Mouse (Mus musculus): ENCODE results near the gene Traf2. TPM values are rescaled to one million over a fixed set of nuclear protein-coding genes. Genes with fewer than 3 reads are reported as not detected.
"Not testable (repeated sequence)": the region's sequence is repeated elsewhere in the genome, so short reads cannot be mapped to it uniquely, and the experiment has no call there.

The Traf2 gene
- polyA plus RNA-seq, 1 experiment from 2014 or later, result 19.2 TPM

GRCm38 (mm10) chr2:25556296-25556695, 9.6 kb upstream of the Traf2 start:
- Histone ChIP-seq H3K9ac (replicated peaks; ENCODE audit: low read length) (no peak overlapping the region), H3K4me3 (replicated peaks; ENCODE audit: low read depth, low read length) (no peak overlapping the region), H3K27me3 (ENCODE audit: control insufficient read depth, insufficient read depth, low read length) (no peaks in the 10 kb centered on the region), H3K4me2 (ENCODE audit: low read length) (no peak overlapping the region), H3K9me3 (ENCODE audit: control insufficient read depth, low read length) (no peaks in the 10 kb centered on the region), H3K36me3 (ENCODE audit: control insufficient read depth, insufficient read depth, low read length) (peaks cover 15% of the 10 kb centered on the region), H3K27ac (replicated peaks; ENCODE audit: low read depth, low read length) (no peak overlapping the region), H3K4me1 (ENCODE audit: control insufficient read depth, insufficient read depth, low read length) (peaks cover 15% of the 10 kb centered on the region)
- WGBS, result 53% methylated on average over 1 of the region's 1 CpGs
- DNase-seq, result no peak
- no peak for ATAC-seq (ENCODE audit: low FRiP score, low TSS enrichment)

- not testable (repeated sequence) for H3K9ac ChIP-seq (replicated peaks; ENCODE audit: low read length); H3K36me3 ChIP-seq (ENCODE audit: control insufficient read depth, insufficient read depth, low read length); H3K4me2 ChIP-seq (ENCODE audit: low read length); H3K9me3 ChIP-seq (ENCODE audit: control insufficient read depth, low read length); H3K4me3 ChIP-seq (replicated peaks; ENCODE audit: low read depth, low read length); H3K27ac ChIP-seq (replicated peaks; ENCODE audit: low read depth, low read length); ATAC-seq (ENCODE audit: low FRiP score, low TSS enrichment); H3K27me3 ChIP-seq (ENCODE audit: control insufficient read depth, insufficient read depth, low read length); DNase-seq
- H3K4me1 ChIP-seq (ENCODE audit: control insufficient read depth, insufficient read depth, low read length), result peaks cover 15% of the 10 kb centered on the region
- 57% methylated on average over 2 of the region's 2 CpGs for WGBS
These were observed 8.7 kb upstream of the Traf2 start for GRCm38 (mm10) chr2:25555479-25555878.

GRCm38 (mm10) chr2:25553171-25553786, 6.5 kb upstream of the Traf2 start:
- WGBS, result 85% methylated on average over 4 of the region's 4 CpGs
- not testable (repeated sequence) for DNase-seq; H3K9ac ChIP-seq (replicated peaks; ENCODE audit: low read length); H3K36me3 ChIP-seq (ENCODE audit: control insufficient read depth, insufficient read depth, low read length); H3K27me3 ChIP-seq (ENCODE audit: control insufficient read depth, insufficient read depth, low read length); H3K4me3 ChIP-seq (replicated peaks; ENCODE audit: low read depth, low read length); ATAC-seq (ENCODE audit: low FRiP score, low TSS enrichment); H3K9me3 ChIP-seq (ENCODE audit: control insufficient read depth, low read length); H3K4me1 ChIP-seq (ENCODE audit: control insufficient read depth, insufficient read depth, low read length); H3K27ac ChIP-seq (replicated peaks; ENCODE audit: low read depth, low read length); H3K4me2 ChIP-seq (ENCODE audit: low read length)

- H3K27ac ChIP-seq (replicated peaks; ENCODE audit: low read depth, low read length), result no peak overlapping the region
- H3K4me3 ChIP-seq (replicated peaks; ENCODE audit: low read depth, low read length), result no peak overlapping the region
- WGBS, result 30% methylated on average over 5 of the region's 5 CpGs
- peaks cover 1% of the 10 kb centered on the region for H3K4me1 ChIP-seq (ENCODE audit: control insufficient read depth, insufficient read depth, low read length)
- no peaks in the 10 kb centered on the region for H3K36me3 ChIP-seq (ENCODE audit: control insufficient read depth, insufficient read depth, low read length)
- no peak overlapping the region for H3K9ac ChIP-seq (replicated peaks; ENCODE audit: low read length)
- no peak overlapping the region for H3K4me2 ChIP-seq (ENCODE audit: low read length)
- ATAC-seq (ENCODE audit: low FRiP score, low TSS enrichment), result no peak
- peak; percentile 61 for DNase-seq
- no peaks in the 10 kb centered on the region for H3K27me3 ChIP-seq (ENCODE audit: control insufficient read depth, insufficient read depth, low read length)
- no peaks in the 10 kb centered on the region for H3K9me3 ChIP-seq (ENCODE audit: control insufficient read depth, low read length)
These were observed 4.4 kb upstream of the Traf2 start for GRCm38 (mm10) chr2:25551186-25551585.

- Histone ChIP-seq H3K27ac (replicated peaks; ENCODE audit: low read depth, low read length) (no peak overlapping the region), H3K27me3 (ENCODE audit: control insufficient read depth, insufficient read depth, low read length) (no peaks in the 10 kb centered on the region), H3K9ac (replicated peaks; ENCODE audit: low read length) (no peak overlapping the region), H3K4me2 (ENCODE audit: low read length) (no peak overlapping the region), H3K9me3 (ENCODE audit: control insufficient read depth, low read length) (no peaks in the 10 kb centered on the region), H3K4me1 (ENCODE audit: control insufficient read depth, insufficient read depth, low read length) (peaks cover 6% of the 10 kb centered on the region), H3K4me3 (replicated peaks; ENCODE audit: low read depth, low read length) (no peak overlapping the region), H3K36me3 (ENCODE audit: control insufficient read depth, insufficient read depth, low read length) (no peaks in the 10 kb centered on the region)
- DNase-seq, result no peak
- ATAC-seq (ENCODE audit: low FRiP score, low TSS enrichment), result no peak
- 83% methylated on average over 9 of the region's 9 CpGs for WGBS
These were observed 2.6 kb upstream of the Traf2 start for GRCm38 (mm10) chr2:25549021-25549991.

- 8% methylated on average over 40 of the region's 43 CpGs for WGBS
- Histone ChIP-seq H3K4me2 (ENCODE audit: low read length) (peak overlapping the region; percentile 78), H3K4me1 (ENCODE audit: control insufficient read depth, insufficient read depth, low read length) (peaks cover 6% of the 10 kb centered on the region), H3K9me3 (ENCODE audit: control insufficient read depth, low read length) (no peaks in the 10 kb centered on the region), H3K9ac (replicated peaks; ENCODE audit: low read length) (peak overlapping the region; percentile 60), H3K4me3 (replicated peaks; ENCODE audit: low read depth, low read length) (peak overlapping the region; percentile 61), H3K27ac (replicated peaks; ENCODE audit: low read depth, low read length) (no peak overlapping the region), H3K36me3 (ENCODE audit: control insufficient read depth, insufficient read depth, low read length) (no peaks in the 10 kb centered on the region), H3K27me3 (ENCODE audit: control insufficient read depth, insufficient read depth, low read length) (no peaks in the 10 kb centered on the region)
- ATAC-seq (ENCODE audit: low FRiP score, low TSS enrichment) (peak; percentile 55), DNase-seq (no peak)
These were observed 537 bp downstream of the Traf2 start for GRCm38 (mm10) chr2:25545996-25546810.

GRCm38 (mm10) chr2:25541644-25542367, 4.9 kb downstream of the Traf2 start:
- Histone ChIP-seq H3K36me3 (ENCODE audit: control insufficient read depth, insufficient read depth, low read length) (peaks cover 4% of the 10 kb centered on the region; the same call in 1 of the 2 replicates), H3K27me3 (ENCODE audit: control insufficient read depth, insufficient read depth, low read length) (no peaks in the 10 kb centered on the region), H3K4me1 (ENCODE audit: control insufficient read depth, insufficient read depth, low read length) (peaks cover 6% of the 10 kb centered on the region), H3K9ac (replicated peaks; ENCODE audit: low read length) (no peak overlapping the region), H3K4me2 (ENCODE audit: low read length) (no peak overlapping the region), H3K27ac (replicated peaks; ENCODE audit: low read depth, low read length) (no peak overlapping the region), H3K9me3 (ENCODE audit: control insufficient read depth, low read length) (no peaks in the 10 kb centered on the region), H3K4me3 (replicated peaks; ENCODE audit: low read depth, low read length) (no peak overlapping the region)
- 93% methylated on average over 10 of the region's 10 CpGs for WGBS
- no peak for DNase-seq
- no peak for ATAC-seq (ENCODE audit: low FRiP score, low TSS enrichment)

- WGBS, result 98% methylated on average over 4 of the region's 4 CpGs
- ATAC-seq (ENCODE audit: low FRiP score, low TSS enrichment), result no peak
- peaks cover 14% of the 10 kb centered on the region; the same call in 1 of the 2 replicates for H3K36me3 ChIP-seq (ENCODE audit: control insufficient read depth, insufficient read depth, low read length)
These were observed 6.2 kb downstream of the Traf2 start for GRCm38 (mm10) chr2:25540541-25540948.

More at GRCm38 (mm10) chr2:25540541-25540948, 6.2 kb downstream of the Traf2 start:
- H3K27ac ChIP-seq (replicated peaks; ENCODE audit: low read depth, low read length), result no peak overlapping the region
- no peak overlapping the region for H3K9ac ChIP-seq (replicated peaks; ENCODE audit: low read length)
- no peaks in the 10 kb centered on the region for H3K27me3 ChIP-seq (ENCODE audit: control insufficient read depth, insufficient read depth, low read length)
- H3K9me3 ChIP-seq (ENCODE audit: control insufficient read depth, low read length), result no peaks in the 10 kb centered on the region
- no peak overlapping the region for H3K4me3 ChIP-seq (replicated peaks; ENCODE audit: low read depth, low read length)
- H3K4me2 ChIP-seq (ENCODE audit: low read length), result no peak overlapping the region
- H3K4me1 ChIP-seq (ENCODE audit: control insufficient read depth, insufficient read depth, low read length), result no peaks in the 10 kb centered on the region
- no peak for DNase-seq
